Mouse (Mus musculus) G1E (cell line): ENCODE results near the gene Chn2. TPM values are rescaled to one million over a fixed set of nuclear protein-coding genes. Genes with fewer than 3 reads are reported as not detected.

ENCODE experiments used
- ATAC-seq: 2 replicates; pipeline ENCODE4 v1.8.0; 2016; ENCODE audit warnings: mild to moderate bottlenecking; ENCODE audit not compliant: insufficient number of reproducible peaks, poor library complexity, low FRiP score, severe bottlenecking; ENCODE audit errors: extremely low read depth
- DNase-seq: peaks from one replicate; pipeline ENCODE4 v3.0.0; 2012; ENCODE audit warnings: low spot score
- H3K27me3 ChIP-seq: 2 replicates; pipeline ENCODE4 v1.6.1; 2012; ENCODE audit warnings: mild to moderate bottlenecking, low read length, inconsistent platforms; ENCODE audit not compliant: insufficient read depth
- H3K36me3 ChIP-seq: replicated peaks from 2 replicates; pipeline ENCODE3; 2012; ENCODE audit warnings: mild to moderate bottlenecking, inconsistent platforms
- H3K4me1 ChIP-seq: 2 replicates; pipeline ENCODE4 v1.6.1; 2012; ENCODE audit warnings: low read depth, low read length, inconsistent platforms, mixed read lengths; ENCODE audit not compliant: insufficient read depth
- H3K4me3 ChIP-seq: 2 replicates; pipeline ENCODE4 v1.5.1; 2012; ENCODE audit warnings: low read depth, mild to moderate bottlenecking, inconsistent platforms, low read length, moderate library complexity, mixed read lengths
- H3K9me3 ChIP-seq: replicated peaks from 2 replicates; pipeline ENCODE4 v1.6.1; 2012; ENCODE audit warnings: inconsistent platforms
- CTCF ChIP-seq: IDR thresholded peaks from 2 replicates; pipeline ENCODE4 v1.5.1; 2012; ENCODE audit warnings: low read depth, low read length, inconsistent platforms, mixed read lengths
- GATA1 ChIP-seq: IDR thresholded peaks from 2 replicates; pipeline ENCODE4 v1.6.1; 2012; ENCODE audit warnings: borderline replicate concordance, low read length, inconsistent platforms, mixed read lengths
- GATA2 ChIP-seq: IDR thresholded peaks from 2 replicates; pipeline ENCODE4 v1.6.1; 2012; ENCODE audit warnings: low read depth, low read length, inconsistent platforms, borderline replicate concordance
- POLR2AphosphoS5 ChIP-seq: IDR thresholded peaks from 2 replicates; pipeline ENCODE4 v1.6.1; 2012; ENCODE audit warnings: low read depth, low read length, inconsistent platforms; ENCODE audit not compliant: insufficient replicate concordance
- TAL1 ChIP-seq: conservative IDR thresholded peaks from 2 replicates; pipeline ENCODE4 v1.6.1; 2012; ENCODE audit warnings: low read depth, low read length, inconsistent platforms, mixed read lengths
- polyA plus RNA-seq: library from polyadenylated mRNA; stranded (reverse); fragments of >175 nt; gene quantifications from 2 replicates; pipeline ENCODE4 v1.2.3, GENCODE M21; 2012
- total RNA-seq, 2 experiments: library from RNA; stranded (forward) in 1 of 2; stranded (reverse) in 1 of 2; fragments of 200-1000 nt in 1 of 2; fragments of >200 nt in 1 of 2; fragmentation: Nextera tagmentation in 1 of 2; gene quantifications; 2 replicates each; pipeline ENCODE4 v1.2.3; 2014 to 2017

Gene Chn2
- total and polyA plus RNA-seq, 3 experiments = 0.22 TPM; not detected in 2

DNA sequence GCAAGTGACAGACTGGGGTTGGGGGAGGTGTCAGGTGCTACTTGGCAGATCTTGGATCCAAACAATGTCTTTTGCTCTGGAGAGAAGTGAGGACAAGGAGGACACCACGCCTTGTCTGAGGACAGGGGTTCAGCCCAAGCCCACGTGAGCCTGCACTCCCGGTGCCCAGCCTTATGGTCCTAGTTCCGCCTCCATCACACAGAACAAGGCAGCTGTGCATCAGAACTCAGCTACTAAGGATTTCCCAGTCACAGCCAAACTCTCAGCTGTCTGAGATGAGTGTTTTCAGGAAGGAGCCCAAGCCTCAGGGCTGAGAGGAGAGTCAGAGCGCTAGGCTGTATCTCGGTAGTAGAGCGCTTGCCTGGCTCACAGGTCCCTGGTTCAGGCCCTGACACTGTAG is 214.5 kb downstream of the Chn2 start:
- H3K36me3 ChIP-seq = no peaks in the 10 kb centered on the region
- no peak overlapping the region for H3K4me3 ChIP-seq
- peaks cover 73% of the 10 kb centered on the region for H3K9me3 ChIP-seq
- DNase-seq = no peak
- TF ChIP-seq POLR2AphosphoS5 (no peak), GATA2 (no peak), GATA1 (no peak), TAL1 (no peak), CTCF (no peak)
- H3K27me3 ChIP-seq = no peaks in the 10 kb centered on the region
- no peaks in the 10 kb centered on the region for H3K4me1 ChIP-seq
- ATAC-seq = no peak

DNA sequence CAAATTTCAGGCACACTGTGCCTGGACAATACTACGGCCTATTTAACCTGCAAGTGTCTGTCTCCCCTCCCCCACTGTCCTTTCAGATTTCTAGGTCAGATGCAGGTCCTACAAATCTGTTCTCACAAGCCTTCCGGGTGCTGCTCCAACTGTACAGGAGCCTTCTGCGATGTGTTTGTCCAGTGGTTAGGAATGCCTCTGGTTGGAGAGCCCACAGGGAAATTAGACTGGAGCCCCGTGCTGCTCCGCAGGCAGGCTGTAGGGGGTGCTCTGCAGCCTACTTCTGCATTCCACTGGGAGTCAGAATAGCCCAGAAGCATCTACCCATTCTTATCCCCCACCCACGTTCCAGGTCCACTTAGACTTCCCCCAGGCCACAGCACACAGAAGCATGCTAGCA is 215.4 kb downstream of the Chn2 start:
- H3K36me3 ChIP-seq = no peaks in the 10 kb centered on the region
- ATAC-seq = no peak
- peaks cover 78% of the 10 kb centered on the region for H3K9me3 ChIP-seq
- no peak for DNase-seq
- TF ChIP-seq POLR2AphosphoS5 (no peak), GATA1 (no peak)
- H3K4me1 ChIP-seq = no peaks in the 10 kb centered on the region
- no peaks in the 10 kb centered on the region for H3K27me3 ChIP-seq
- no peak overlapping the region for H3K4me3 ChIP-seq

DNA sequence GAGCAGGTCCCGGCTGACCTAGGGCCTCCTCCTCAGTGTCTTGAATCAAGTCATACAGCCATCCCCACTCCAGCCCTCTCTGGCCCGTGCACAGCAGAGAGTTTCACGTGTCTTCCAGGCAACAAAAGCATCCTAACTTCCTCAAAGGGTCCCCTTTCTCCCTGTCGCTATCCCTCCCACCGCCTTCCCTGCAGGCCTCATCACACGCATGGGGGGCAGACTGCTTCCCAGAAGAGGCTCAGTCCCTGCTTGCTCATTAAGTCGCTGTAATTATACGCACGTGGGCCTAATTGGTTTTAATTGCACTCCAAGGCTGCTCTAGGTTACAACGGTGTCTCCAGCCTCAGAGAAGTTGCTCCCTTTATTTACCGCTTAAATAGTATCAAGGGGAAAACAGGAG is 216.0 kb downstream of the Chn2 start:
- ATAC-seq (no peak), DNase-seq (no peak)
- Histone ChIP-seq H3K36me3 (no peaks in the 10 kb centered on the region), H3K4me1 (no peaks in the 10 kb centered on the region), H3K27me3 (no peaks in the 10 kb centered on the region), H3K9me3 (peaks cover 78% of the 10 kb centered on the region), H3K4me3 (no peak overlapping the region)
- no peak for TF ChIP-seq CTCF
- TF ChIP-seq GATA2 = no peak
- TF ChIP-seq TAL1 = no peak
- no peak for TF ChIP-seq GATA1
- TF ChIP-seq POLR2AphosphoS5 = no peak

DNA sequence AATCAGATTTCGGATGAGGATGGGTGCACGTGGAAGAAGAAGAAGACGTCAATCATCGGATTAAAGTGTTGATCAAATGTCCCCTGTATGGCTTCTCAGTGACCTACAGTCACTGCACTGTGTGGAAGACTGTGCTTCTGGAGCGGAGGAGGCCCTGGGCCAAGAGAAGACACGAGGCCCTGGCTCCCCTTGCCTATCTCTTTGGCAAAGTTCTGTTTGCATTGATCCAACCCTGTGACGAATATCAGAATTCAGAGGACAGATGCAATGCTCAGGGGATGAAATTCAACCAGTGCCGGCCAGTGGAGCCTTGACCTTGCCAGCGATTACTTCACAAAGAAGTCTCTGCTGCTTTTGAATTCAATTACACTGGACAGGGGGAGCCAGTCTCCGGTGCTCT is 217.0 kb downstream of the Chn2 start:
- Histone ChIP-seq H3K4me1 (no peaks in the 10 kb centered on the region), H3K9me3 (peaks cover 82% of the 10 kb centered on the region), H3K36me3 (no peaks in the 10 kb centered on the region), H3K27me3 (no peaks in the 10 kb centered on the region), H3K4me3 (no peak overlapping the region)
- TF ChIP-seq GATA1 (no peak), CTCF (no peak), TAL1 (no peak)
- no peak for ATAC-seq
- no peak for DNase-seq

DNA sequence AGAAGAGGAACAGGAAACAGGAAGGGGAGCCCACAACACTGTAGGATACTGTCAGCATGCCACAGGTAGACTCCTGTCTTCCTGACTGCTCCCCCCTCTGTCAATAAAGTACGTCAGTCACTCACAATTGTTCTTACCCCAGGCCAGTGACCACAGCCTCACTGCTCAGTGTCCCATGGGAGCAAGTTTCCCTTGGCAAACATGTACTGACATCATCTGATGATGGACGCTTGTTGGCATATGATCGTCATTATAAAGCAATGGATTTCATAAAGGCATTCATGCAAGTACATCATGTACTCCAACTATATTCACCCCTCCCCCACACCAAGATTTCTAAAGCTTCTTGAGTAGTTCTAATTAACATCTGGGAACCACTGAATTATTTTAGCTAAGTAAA is 218.2 kb downstream of the Chn2 start:
- TF ChIP-seq TAL1 (no peak), GATA1 (no peak), CTCF (no peak), POLR2AphosphoS5 (no peak)

DNA sequence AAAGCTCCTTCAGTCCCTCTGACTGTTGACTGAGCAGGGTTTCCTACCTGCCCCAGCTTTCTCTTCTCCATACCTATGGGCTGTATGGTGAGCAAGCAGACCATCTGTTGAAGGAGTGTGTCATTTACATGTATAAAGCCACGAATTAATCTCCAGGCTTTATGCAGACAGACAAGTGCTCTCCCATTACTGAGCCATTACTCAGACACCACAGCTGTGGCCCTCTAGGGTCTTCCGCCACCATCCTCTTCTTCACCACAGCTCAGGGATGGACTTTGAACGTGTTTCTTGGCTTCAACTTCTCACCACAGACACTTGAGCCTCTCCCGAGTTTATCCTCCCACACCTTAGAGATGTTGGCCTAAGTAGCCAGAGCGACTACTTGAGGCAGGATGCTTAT is 219.1 kb downstream of the Chn2 start:
- TF ChIP-seq CTCF (no peak), POLR2AphosphoS5 (no peak), TAL1 (no peak), GATA1 (no peak), GATA2 (no peak)
- no peaks in the 10 kb centered on the region for H3K4me1 ChIP-seq
- DNase-seq = no peak
- no peaks in the 10 kb centered on the region for H3K27me3 ChIP-seq
- H3K4me3 ChIP-seq = no peak overlapping the region
- H3K9me3 ChIP-seq = peaks cover 72% of the 10 kb centered on the region
- ATAC-seq = no peak
- no peaks in the 10 kb centered on the region for H3K36me3 ChIP-seq

More for the DNA sequence above, 218.2 kb downstream of the Chn2 start:
- Histone ChIP-seq H3K9me3 (peaks cover 77% of the 10 kb centered on the region), H3K27me3 (no peaks in the 10 kb centered on the region), H3K36me3 (no peaks in the 10 kb centered on the region), H3K4me1 (no peaks in the 10 kb centered on the region), H3K4me3 (no peak overlapping the region)
- DNase-seq = no peak
- ATAC-seq = no peak

DNA sequence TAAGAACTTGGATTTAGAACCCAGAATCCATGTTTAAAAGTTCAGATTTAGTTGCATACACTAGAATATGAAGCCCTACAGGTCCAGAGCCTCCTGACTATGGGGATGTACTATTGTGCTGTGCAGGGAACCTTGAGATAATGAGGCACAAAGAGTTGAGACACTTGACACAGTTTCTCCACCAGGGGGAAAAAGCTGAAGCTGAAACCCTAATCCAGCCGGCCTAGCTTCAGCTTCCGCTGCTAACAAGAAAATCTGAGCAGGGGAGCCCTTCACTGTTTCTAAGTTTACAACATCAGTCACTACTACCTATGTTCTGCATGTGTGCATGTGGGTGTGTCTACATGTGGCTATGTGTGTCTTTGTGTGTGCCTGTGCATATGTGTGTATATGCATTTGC is 223.4 kb downstream of the Chn2 start:
- Histone ChIP-seq H3K4me1 (no peaks in the 10 kb centered on the region), H3K27me3 (no peaks in the 10 kb centered on the region), H3K4me3 (no peak overlapping the region), H3K36me3 (no peaks in the 10 kb centered on the region), H3K9me3 (peaks cover 55% of the 10 kb centered on the region)
- no peak for DNase-seq
- no peak for TF ChIP-seq CTCF
- no peak for TF ChIP-seq GATA2
- TF ChIP-seq GATA1 = no peak
- no peak for TF ChIP-seq TAL1
- no peak for TF ChIP-seq POLR2AphosphoS5
- ATAC-seq = no peak
